Mouse (Mus musculus) small intestine, adult 2 months (tissue): ENCODE measurements around the gene Sync. TPM values are rescaled to one million over a fixed set of nuclear protein-coding genes. Genes with fewer than 3 reads are reported as not detected.

Source experiments
- H3K27ac ChIP-seq: fragments of 200-500 bp; 2 replicates; pipeline ENCODE4 v1.5.1; 2012; ENCODE audit warnings: low read depth, low read length, control low read depth, inconsistent platforms; ENCODE audit not compliant: insufficient read depth
- H3K27me3 ChIP-seq: fragments of 200-500 bp; 2 replicates; pipeline ENCODE4 v1.6.1; 2012; ENCODE audit warnings: mild to moderate bottlenecking, moderate library complexity, low read length, inconsistent platforms; ENCODE audit not compliant: control insufficient read depth, insufficient read depth
- H3K36me3 ChIP-seq: fragments of 200-500 bp; 2 replicates; pipeline ENCODE4 v1.6.1; 2012; ENCODE audit warnings: mild to moderate bottlenecking, low read length, control low read depth, inconsistent platforms; ENCODE audit not compliant: control insufficient read depth, insufficient read depth
- H3K4me1 ChIP-seq: fragments of 200-500 bp; 2 replicates; pipeline ENCODE4 v1.6.1; 2012; ENCODE audit warnings: low read length, inconsistent platforms, mixed read lengths; ENCODE audit not compliant: control insufficient read depth, insufficient read depth, insufficient read length
- H3K4me3 ChIP-seq: fragments of 200-500 bp; 2 replicates; pipeline ENCODE4 v1.5.1; 2012; ENCODE audit warnings: low read depth, mild to moderate bottlenecking, control low read depth, inconsistent platforms, low read length, moderate library complexity
- CTCF ChIP-seq: fragments of 200-500 bp; IDR thresholded peaks from 2 replicates; pipeline ENCODE4 v1.5.1; 2012; ENCODE audit warnings: low read depth, mild to moderate bottlenecking, control low read depth, inconsistent platforms, low read length, moderate library complexity, mixed read lengths; ENCODE audit not compliant: insufficient replicate concordance, insufficient read length; ENCODE audit errors: extremely low read depth
- POLR2A ChIP-seq: fragments of 200-500 bp; IDR thresholded peaks from 2 replicates; pipeline ENCODE4 v1.6.1; 2012; ENCODE audit warnings: low read depth, mild to moderate bottlenecking, control low read depth, inconsistent platforms, low read length, moderate library complexity
- WGBS: fragments of 180-500 bp; shearing (Covaris S2); methylation state at CpG from one replicate; pipeline ENCODE4 v1.1.7; 2018; 5-methylcytosine and 5-hydroxymethylcytosine counted together
- polyA plus RNA-seq: library from polyadenylated mRNA; depleted of rRNA; stranded (reverse); fragments of >200 nt; gene quantifications from 2 replicates; pipeline ENCODE4 v1.2.3, GENCODE M21; 2012

The Sync gene
- polyA plus RNA-seq, 1 experiment, result 0.34 TPM

DNA sequence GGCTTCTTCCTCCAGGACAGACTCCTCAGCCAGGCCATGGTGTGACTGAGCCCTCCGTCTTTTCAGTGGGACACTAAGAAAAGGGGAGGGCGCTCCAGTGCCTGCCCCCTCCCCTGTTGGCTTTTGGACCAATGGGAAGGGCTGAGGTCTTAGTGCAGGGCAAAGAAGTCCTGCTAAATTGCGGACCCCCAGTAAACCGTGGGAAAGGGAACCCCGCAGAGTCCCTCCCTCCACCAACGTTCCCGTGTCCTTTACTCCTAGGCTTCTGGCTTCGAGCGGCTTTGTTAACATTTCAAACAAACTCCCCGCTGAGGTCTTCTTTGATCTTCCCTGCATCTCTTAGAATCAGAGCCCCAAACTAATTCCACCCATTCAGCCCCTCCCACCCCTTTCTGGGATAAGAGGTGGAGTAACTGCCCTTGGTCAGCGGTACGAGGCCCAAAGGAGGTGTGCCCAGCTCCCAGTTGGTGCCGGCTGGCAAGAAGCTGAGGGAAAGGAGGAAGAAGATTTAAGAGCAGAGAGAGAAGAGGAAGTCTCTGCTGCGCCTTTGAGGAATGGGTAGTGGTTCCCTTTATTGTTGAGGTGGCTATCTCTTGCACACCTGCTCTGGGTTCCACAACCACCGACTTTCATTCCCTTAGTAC is 35.8 kb upstream of the Sync start:
- Histone ChIP-seq H3K36me3 (no peaks in the 10 kb centered on the region), H3K4me1 (peaks cover 24% of the 10 kb centered on the region), H3K27ac (peak overlapping the region; percentile 100), H3K27me3 (no peaks in the 10 kb centered on the region), H3K4me3 (peak overlapping the region; percentile 46)
- WGBS, result 15% methylated on average over 15 of the region's 15 CpGs
- TF ChIP-seq POLR2A (no peak; the same call in 1 of the 2 replicates), CTCF (no peak)

DNA sequence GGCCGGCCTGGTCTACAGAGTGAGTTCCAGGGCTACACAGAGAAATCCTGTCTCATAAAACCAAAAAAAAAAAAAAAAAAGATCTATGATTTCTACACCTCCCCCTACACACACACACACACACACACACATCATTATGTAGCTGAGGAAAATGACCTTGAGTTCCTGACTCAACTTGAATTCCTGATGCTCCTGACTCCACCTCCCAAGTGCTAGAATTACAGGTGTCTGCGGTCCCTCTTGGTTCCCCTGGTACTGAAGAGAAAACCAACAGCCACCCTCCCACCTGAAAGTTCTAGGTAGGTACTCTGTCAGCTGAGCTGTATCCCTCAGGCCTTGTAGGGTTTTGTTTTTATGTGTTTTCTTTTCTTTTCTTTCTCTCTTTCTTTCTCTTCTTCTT is 34.9 kb upstream of the Sync start:
- no peak for TF ChIP-seq CTCF
- no peak for TF ChIP-seq POLR2A
- WGBS, result 91% methylated on average over 2 of the region's 2 CpGs
- H3K27ac ChIP-seq, result peak overlapping the region; percentile 100; the same call in 1 of the 2 replicates
- no peak overlapping the region for H3K4me3 ChIP-seq
- H3K4me1 ChIP-seq, result peaks cover 28% of the 10 kb centered on the region
- no peaks in the 10 kb centered on the region for H3K27me3 ChIP-seq
- no peaks in the 10 kb centered on the region for H3K36me3 ChIP-seq

DNA sequence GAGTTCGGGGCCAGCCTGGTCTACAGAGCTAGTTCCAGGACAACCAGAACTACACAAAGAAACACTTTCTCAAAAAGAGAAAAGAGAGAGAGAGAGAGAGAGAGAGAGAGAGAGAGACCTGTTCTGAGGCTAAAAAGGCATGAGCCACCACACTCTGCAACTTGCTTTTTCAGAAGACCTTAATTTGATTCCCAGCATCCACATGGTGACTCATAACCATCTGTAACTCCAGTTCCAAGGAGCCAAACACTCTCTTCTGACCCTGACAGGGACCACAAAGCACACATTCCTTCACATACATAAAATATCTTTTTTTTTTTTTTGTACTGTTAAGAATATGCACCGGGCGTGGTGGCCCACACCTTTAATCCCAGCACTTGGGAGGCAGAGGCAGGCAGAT is 32.8 kb upstream of the Sync start:
- no peaks in the 10 kb centered on the region for H3K36me3 ChIP-seq
- no peak for TF ChIP-seq CTCF
- TF ChIP-seq POLR2A, result no peak
- no peak overlapping the region for H3K27ac ChIP-seq
- H3K27me3 ChIP-seq, result no peaks in the 10 kb centered on the region
- 93% methylated on average over 3 of the region's 3 CpGs for WGBS
- H3K4me1 ChIP-seq, result peaks cover 24% of the 10 kb centered on the region
- no peak overlapping the region for H3K4me3 ChIP-seq

DNA sequence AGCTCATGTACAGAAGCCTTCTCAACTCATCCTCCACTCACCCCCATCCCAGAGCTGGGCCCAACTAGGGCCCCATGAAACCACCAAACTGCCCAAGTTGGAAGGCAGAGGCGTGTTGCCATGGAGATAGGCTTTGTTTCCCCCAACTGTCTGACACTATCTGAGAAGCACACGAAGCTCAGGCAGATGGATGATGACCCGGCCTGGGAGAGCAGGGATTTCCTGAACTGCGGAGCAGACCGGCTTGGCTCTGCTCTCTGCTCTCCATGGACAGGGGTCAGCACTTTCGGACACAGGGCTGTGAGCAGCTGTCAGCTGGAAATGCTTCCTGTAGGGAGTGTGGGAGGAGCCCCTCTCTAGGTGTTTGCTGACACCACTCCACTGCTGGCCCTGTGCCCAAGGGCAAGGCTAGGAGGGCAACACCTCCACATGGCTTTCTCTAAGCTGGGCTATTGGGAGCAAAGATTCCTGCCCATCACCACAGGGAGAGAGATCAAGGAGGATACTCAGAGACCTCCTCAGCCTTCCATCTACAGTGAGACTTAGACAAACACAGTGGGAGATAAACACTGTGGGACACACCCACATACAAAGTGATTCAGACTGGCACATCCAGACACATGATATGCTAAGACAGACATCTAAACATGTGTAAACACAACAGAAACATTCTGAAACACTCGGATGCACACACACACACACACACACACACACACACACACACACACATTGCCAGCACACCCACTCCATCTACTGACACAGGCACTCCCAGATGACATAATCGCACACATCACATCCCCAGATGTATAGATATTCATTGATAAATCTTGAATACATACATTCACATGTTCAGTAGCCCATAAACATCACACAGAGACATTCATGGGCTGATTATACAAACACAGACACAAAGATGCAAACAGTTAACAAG is 30.7 kb upstream of the Sync start:
- WGBS, result 15% methylated on average over 8 of the region's 8 CpGs
- Histone ChIP-seq H3K36me3 (no peaks in the 10 kb centered on the region), H3K27me3 (no peaks in the 10 kb centered on the region), H3K4me1 (peaks cover 17% of the 10 kb centered on the region), H3K4me3 (no peak overlapping the region), H3K27ac (peak overlapping the region; percentile 9)
- TF ChIP-seq CTCF (no peak), POLR2A (no peak)

DNA sequence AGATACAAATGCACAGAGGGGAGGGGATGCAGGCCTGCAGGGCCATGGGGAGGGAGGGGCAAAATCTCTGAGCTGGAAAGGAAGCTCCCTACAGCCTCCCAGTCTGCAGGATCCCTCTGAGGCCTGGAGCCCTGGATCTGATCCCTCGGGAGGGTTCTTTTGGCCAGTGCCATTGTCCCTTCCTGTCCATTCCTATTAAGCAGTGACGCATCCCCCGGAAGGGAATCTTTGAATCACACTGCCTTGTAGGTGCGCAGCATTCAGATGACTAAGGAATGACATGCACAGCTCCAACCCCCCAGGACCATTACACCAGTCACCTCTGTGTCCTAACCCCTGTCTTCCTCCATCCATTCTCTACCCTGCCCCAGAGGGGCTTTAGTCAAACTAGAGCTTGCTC is 28.3 kb upstream of the Sync start:
- WGBS, result 85% methylated on average over 4 of the region's 4 CpGs
- H3K4me3 ChIP-seq, result no peak overlapping the region
- H3K27me3 ChIP-seq, result no peaks in the 10 kb centered on the region
- peaks cover 16% of the 10 kb centered on the region for H3K4me1 ChIP-seq
- H3K27ac ChIP-seq, result no peak overlapping the region
- no peak for TF ChIP-seq POLR2A
- no peak for TF ChIP-seq CTCF
- no peaks in the 10 kb centered on the region for H3K36me3 ChIP-seq

DNA sequence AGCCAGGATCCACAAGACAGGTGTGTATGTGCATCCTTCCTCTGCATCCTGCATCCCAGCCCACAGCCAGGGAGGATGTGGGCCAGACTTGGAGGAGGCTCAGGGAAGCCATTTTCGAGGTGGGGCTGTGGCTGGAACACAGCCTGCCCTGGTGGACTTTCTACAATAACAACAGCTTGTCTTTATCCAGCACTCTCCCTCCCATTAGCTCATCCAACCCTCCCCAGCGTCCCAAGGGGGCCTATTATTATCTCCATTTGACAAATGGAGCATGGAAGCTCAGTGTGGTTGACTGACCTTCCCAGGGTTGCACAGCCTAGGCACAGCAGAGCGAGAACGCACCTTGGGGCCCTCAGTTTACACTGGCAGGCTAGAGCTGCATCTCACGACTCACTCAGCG is 26.7 kb upstream of the Sync start:
- H3K27ac ChIP-seq, result no peak overlapping the region

DNA sequence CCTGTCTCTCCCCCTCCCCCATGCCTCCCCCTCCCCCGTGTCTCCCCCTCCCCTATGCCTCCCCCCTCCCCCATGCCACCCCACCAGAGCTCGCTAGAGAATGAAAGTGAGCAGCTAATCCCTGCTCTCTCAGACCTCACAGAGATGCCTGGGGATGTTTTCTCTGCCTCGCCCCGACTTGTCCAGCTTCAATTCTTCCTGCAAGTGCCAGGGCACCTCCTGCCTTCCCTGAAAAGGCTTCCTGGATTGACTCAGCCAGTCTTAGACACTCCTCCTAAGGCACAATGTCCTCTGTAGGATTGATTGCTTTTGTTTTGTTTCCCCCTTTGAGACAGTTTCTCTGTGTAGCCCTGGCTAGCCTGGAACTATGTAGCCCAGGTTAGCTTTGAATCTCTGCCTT is 26.2 kb upstream of the Sync start, which contains the start of gene C77080:
Gene C77080 (minus strand): TSS at position 209 of the 400 bp plus-strand sequence.
- H3K27ac ChIP-seq, result no peak within 1 kb of the TSS
- WGBS, result 5% methylated on average over 3 of the region's 4 CpGs
- TF ChIP-seq POLR2A (no peak), CTCF (no peak)
- no peak within 1 kb of the TSS for H3K4me3 ChIP-seq
- peaks cover 20% of the 10 kb centered on the region for H3K4me1 ChIP-seq
- H3K27me3 ChIP-seq, result no peaks in the 10 kb centered on the region
- no peaks in the 10 kb centered on the region for H3K36me3 ChIP-seq

More for the DNA sequence above, 26.7 kb upstream of the Sync start:
- H3K4me1 ChIP-seq, result peaks cover 19% of the 10 kb centered on the region
- no peak for TF ChIP-seq CTCF
- TF ChIP-seq POLR2A, result no peak
- no peaks in the 10 kb centered on the region for H3K36me3 ChIP-seq
- no peaks in the 10 kb centered on the region for H3K27me3 ChIP-seq
- 51% methylated on average over 6 of the region's 6 CpGs for WGBS
- no peak overlapping the region for H3K4me3 ChIP-seq
